Mouse (Mus musculus) monocyte, adult 5-6 weeks (primary cell): Measurements from ENCODE around the gene Olfr918. TPM values are rescaled to one million over a fixed set of nuclear protein-coding genes. Genes with fewer than 3 reads are reported as not detected.

Source experiments
- ATAC-seq: fragments of 153-309, 156-312 bp; replicated peaks from 2 replicates; pipeline ENCODE4 v1.8.0; 2017; ENCODE audit warnings: mild to moderate bottlenecking; ENCODE audit not compliant: low TSS enrichment, insufficient number of reproducible peaks, severe bottlenecking, poor library complexity, low FRiP score
- total RNA-seq: library from RNA; stranded (forward); fragments of 200-1000, 200-491, 200-594 nt; gene quantifications from 3 replicates; pipeline ENCODE4 v1.2.3, GENCODE M21; 2017

The Olfr918 gene
- not detected in 3 replicates for total RNA-seq

- no peak for ATAC-seq
These were observed at the start of gene Olfr918 for GRCm38 (mm10) chr9:38674501-38674900. Olfr918 (minus strand) TSS chr9:38674601.

GRCm38 (mm10) chr9:38724044-38724443 lies 49.6 kb upstream of the Olfr918 start:
- ATAC-seq: no peak

GRCm38 (mm10) chr9:38718927-38719441 lies 44.6 kb upstream of the Olfr918 start:
- no peak for ATAC-seq

- ATAC-seq: 0 out of 2 replicates have a peak, but pooled peaks have one; percentile 50
These were observed 43.7 kb upstream of the Olfr918 start, which contains the start of gene Vwa5a for GRCm38 (mm10) chr9:38718102-38718501. Vwa5a (plus strand) TSS chr9:38718268.

GRCm38 (mm10) chr9:38672887-38673286 lies 1.5 kb downstream of the Olfr918 start:
- no peak for ATAC-seq

- no peak for ATAC-seq
These were observed 8.7 kb downstream of the Olfr918 start, which contains the start of gene Olfr917 for GRCm38 (mm10) chr9:38665742-38666141. Olfr917 (minus strand) TSS chr9:38665842.

GRCm38 (mm10) chr9:38659775-38660174 lies 14.6 kb downstream of the Olfr918 start, which contains the start of gene Olfr916:
Olfr916 (minus strand) TSS chr9:38659875.
- ATAC-seq: no peak

- no peak for ATAC-seq
These were observed 42.0 kb downstream of the Olfr918 start for GRCm38 (mm10) chr9:38632406-38632805.

Other genes with a start within 250 kb of the Olfr918 start
- gene Olfr901, start 245.1 kb downstream of the Olfr918 start, total RNA-seq: not detected in 3 replicates
- gene Olfr902, start 226.9 kb downstream of the Olfr918 start, total RNA-seq: not detected in 3 replicates
- gene Olfr904, start 211.5 kb downstream of the Olfr918 start, total RNA-seq: not detected in 3 replicates
- not detected in 3 replicates for gene Olfr905, start 203.5 kb downstream of the Olfr918 start, total RNA-seq
- gene Olfr906, start 187.5 kb downstream of the Olfr918 start, total RNA-seq: not detected in 3 replicates
- not detected in 3 replicates for gene Olfr907, start 178.8 kb downstream of the Olfr918 start, total RNA-seq
- not detected in 3 replicates for gene Olfr911-ps1, start 153.0 kb downstream of the Olfr918 start, total RNA-seq
- gene Olfr910, start 136.8 kb downstream of the Olfr918 start, total RNA-seq: not detected in 3 replicates
- not detected in 3 replicates for gene Olfr912, start 94.4 kb downstream of the Olfr918 start, total RNA-seq
- gene Olfr913, start 81.8 kb downstream of the Olfr918 start, total RNA-seq: not detected in 3 replicates
- not detected in 3 replicates for gene Olfr914, start 69.5 kb downstream of the Olfr918 start, total RNA-seq
- not detected in 3 replicates for gene Olfr916, start 14.7 kb downstream of the Olfr918 start, total RNA-seq
- gene Olfr917, start 8.8 kb downstream of the Olfr918 start, total RNA-seq: not detected in 3 replicates
- gene Olfr919, start 29.1 kb upstream of the Olfr918 start, total RNA-seq: not detected in 3 replicates
- 29.2 to 35.0 TPM (median 33.1 TPM) in 3 replicates for gene Vwa5a, start 43.7 kb upstream of the Olfr918 start, total RNA-seq
- 0.19 to 1.4 TPM (median 0.53 TPM) in 3 replicates for gene Olfr920, start 77.7 kb upstream of the Olfr918 start, total RNA-seq
- not detected in 3 replicates for gene Olfr921, start 98.5 kb upstream of the Olfr918 start, total RNA-seq
- not detected in 3 replicates for gene Olfr922, start 140.0 kb upstream of the Olfr918 start, total RNA-seq
- gene Olfr923, start 151.9 kb upstream of the Olfr918 start, total RNA-seq: not detected in 3 replicates
- gene Olfr924, start 169.8 kb upstream of the Olfr918 start, total RNA-seq: not detected in 3 replicates
- not detected in 3 replicates for gene Olfr26, start 180.5 kb upstream of the Olfr918 start, total RNA-seq
- not detected in 3 replicates for gene Olfr926, start 202.5 kb upstream of the Olfr918 start, total RNA-seq